Mouse (Mus musculus) midbrain, embryonic 11.5 days (tissue): Measurements from ENCODE around the gene Gtf2a1l. TPM values are rescaled to one million over a fixed set of nuclear protein-coding genes. Genes with fewer than 3 reads are reported as not detected.

Experiments
- ATAC-seq: fragments of 200-750 bp; cut with Nextera tagmentation; 2 replicates; pipeline ENCODE4 v1.8.0; 2017; ENCODE audit warnings: moderate TSS enrichment, moderate library complexity; ENCODE audit not compliant: low FRiP score
- DNase-seq: peaks from one replicate; pipeline ENCODE4 v3.0.0; 2015; ENCODE audit warnings: low spot score; ENCODE audit errors: missing footprints
- H3K27ac ChIP-seq: fragments of 300-500 bp; sonication (generic); 2 replicates; pipeline ENCODE4 v1.5.1; 2014; ENCODE audit warnings: low read depth, low read length
- H3K27me3 ChIP-seq: fragments of 300-500 bp; sonication (generic); 2 replicates; pipeline ENCODE4 v1.6.1; 2014; ENCODE audit warnings: mild to moderate bottlenecking, low read length, moderate library complexity, mixed read lengths; ENCODE audit not compliant: control insufficient read depth, insufficient read depth
- H3K36me3 ChIP-seq: fragments of 300-500 bp; sonication (generic); 2 replicates; pipeline ENCODE4 v1.6.1; 2014; ENCODE audit warnings: mild to moderate bottlenecking, low read length, moderate library complexity, mixed read lengths; ENCODE audit not compliant: control insufficient read depth, insufficient read depth
- H3K4me1 ChIP-seq: fragments of 300-500 bp; sonication (generic); 2 replicates; pipeline ENCODE4 v1.6.1; 2014; ENCODE audit warnings: low read length; ENCODE audit not compliant: control insufficient read depth, insufficient read depth
- H3K4me2 ChIP-seq: fragments of 300-500 bp; sonication (generic); 2 replicates; pipeline ENCODE4 v1.6.1; 2014; ENCODE audit warnings: mild to moderate bottlenecking, moderate library complexity
- H3K4me3 ChIP-seq: fragments of 300-500 bp; sonication (generic); 2 replicates; pipeline ENCODE4 v1.5.1; 2014; ENCODE audit warnings: low read depth, low read length
- H3K9ac ChIP-seq: fragments of 300-500 bp; sonication (generic); 2 replicates; pipeline ENCODE4 v1.6.1; 2014; ENCODE audit warnings: low read length
- H3K9me3 ChIP-seq: fragments of 300-500 bp; sonication (generic); 2 replicates; pipeline ENCODE4 v1.6.1; 2016; ENCODE audit warnings: low read length; ENCODE audit not compliant: control insufficient read depth
- WGBS: fragments of 180-500 bp; shearing (Covaris S2); extraction: QIAGEN DNeasy Blood & Tissue Kit; methylation state at CpG from one replicate; pipeline ENCODE4 v1.1.7; 2014; 5-methylcytosine and 5-hydroxymethylcytosine counted together
- polyA plus RNA-seq: library from polyadenylated mRNA; unstranded; fragments of >200 nt; fragmentation: Nextera tagmentation; extraction: Ambion mirVana; gene quantifications from 2 replicates; pipeline ENCODE4 v1.2.1, GENCODE M21; 2014

Gtf2a1l gene
- polyA plus RNA-seq, 1 experiment from 2014 or later = 0.33 TPM

GRCm38 (mm10) chr17:88670800-88671199 is 2.3 kb downstream of the Gtf2a1l start:
- DNase-seq = no peak
- WGBS = 36% methylated on average over 4 of the region's 4 CpGs
- Histone ChIP-seq H3K4me1 (peaks cover 8% of the 10 kb centered on the region; the same call in 1 of the 2 replicates), H3K36me3 (no peaks in the 10 kb centered on the region), H3K4me3 (no peak overlapping the region), H3K27me3 (no peaks in the 10 kb centered on the region), H3K4me2 (no peak overlapping the region), H3K9me3 (no peaks in the 10 kb centered on the region), H3K27ac (no peak overlapping the region), H3K9ac (no peak overlapping the region)
- no peak for ATAC-seq

DNA sequence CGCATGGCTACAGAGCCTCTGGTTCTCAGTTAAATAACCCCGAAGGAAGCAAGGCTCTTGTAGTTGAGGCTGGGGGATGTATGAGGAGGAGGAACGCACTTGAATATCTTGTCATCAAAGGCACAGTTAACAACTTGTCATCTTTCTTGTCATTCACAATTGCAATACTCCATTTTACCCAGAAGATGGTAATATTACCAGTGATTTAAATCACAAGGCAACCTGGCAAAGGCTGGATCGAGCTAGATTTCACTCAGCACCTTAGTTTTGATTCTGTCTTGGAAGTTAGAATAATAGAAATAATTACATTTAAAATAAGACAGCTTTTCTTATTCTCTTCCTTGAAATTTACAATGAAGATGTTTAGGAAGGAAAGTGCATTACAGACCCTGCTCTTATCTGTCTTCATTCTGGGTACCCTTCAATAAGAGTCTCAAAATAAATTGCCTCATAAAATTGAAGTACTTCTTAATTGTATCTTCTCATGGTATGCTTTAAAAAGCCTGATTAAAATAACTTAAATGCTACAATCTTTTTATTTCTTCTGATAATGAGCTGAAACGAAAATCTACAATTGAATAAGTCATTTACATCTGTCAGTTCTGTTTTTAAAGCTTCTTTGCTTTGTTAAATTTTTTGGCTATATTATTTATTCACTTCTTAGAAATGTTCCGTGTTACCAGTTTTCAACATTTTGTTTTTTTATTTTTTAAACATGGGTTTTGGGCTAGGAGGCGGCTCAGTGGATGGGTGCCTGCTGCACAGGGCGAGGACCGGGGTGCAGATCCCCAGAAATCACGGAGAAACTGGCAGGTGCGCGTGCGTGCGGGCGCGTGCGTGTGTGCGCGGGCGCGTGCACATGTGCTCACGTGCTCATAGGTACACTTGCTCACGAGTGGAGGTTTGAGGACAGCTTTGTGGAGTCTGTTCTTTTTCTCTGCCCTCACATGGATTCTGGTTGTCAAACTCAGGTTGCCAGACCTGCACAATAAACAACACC is 7.2 kb downstream of the Gtf2a1l start:
- WGBS = 93% methylated on average over 23 of the region's 23 CpGs
- no peak for DNase-seq

GRCm38 (mm10) chr17:88688226-88688625 is 19.8 kb downstream of the Gtf2a1l start:
- DNase-seq (no peak), ATAC-seq (no peak)
- Histone ChIP-seq H3K27me3 (no peaks in the 10 kb centered on the region), H3K4me1 (no peaks in the 10 kb centered on the region), H3K4me3 (no peak overlapping the region), H3K9ac (no peak overlapping the region), H3K36me3 (no peaks in the 10 kb centered on the region), H3K9me3 (no peaks in the 10 kb centered on the region), H3K4me2 (no peak overlapping the region), H3K27ac (no peak overlapping the region)
- 79% methylated on average over 11 of the region's 11 CpGs for WGBS

More for the DNA sequence above, 7.2 kb downstream of the Gtf2a1l start:
- no peak overlapping the region for H3K27ac ChIP-seq
- no peak overlapping the region for H3K4me2 ChIP-seq
- peaks cover 2% of the 10 kb centered on the region; the same call in 1 of the 2 replicates for H3K4me1 ChIP-seq
- no peaks in the 10 kb centered on the region for H3K27me3 ChIP-seq
- H3K36me3 ChIP-seq = no peaks in the 10 kb centered on the region
- H3K9me3 ChIP-seq = no peaks in the 10 kb centered on the region
- no peak overlapping the region for H3K9ac ChIP-seq
- no peak for ATAC-seq
- H3K4me3 ChIP-seq = no peak overlapping the region

DNA sequence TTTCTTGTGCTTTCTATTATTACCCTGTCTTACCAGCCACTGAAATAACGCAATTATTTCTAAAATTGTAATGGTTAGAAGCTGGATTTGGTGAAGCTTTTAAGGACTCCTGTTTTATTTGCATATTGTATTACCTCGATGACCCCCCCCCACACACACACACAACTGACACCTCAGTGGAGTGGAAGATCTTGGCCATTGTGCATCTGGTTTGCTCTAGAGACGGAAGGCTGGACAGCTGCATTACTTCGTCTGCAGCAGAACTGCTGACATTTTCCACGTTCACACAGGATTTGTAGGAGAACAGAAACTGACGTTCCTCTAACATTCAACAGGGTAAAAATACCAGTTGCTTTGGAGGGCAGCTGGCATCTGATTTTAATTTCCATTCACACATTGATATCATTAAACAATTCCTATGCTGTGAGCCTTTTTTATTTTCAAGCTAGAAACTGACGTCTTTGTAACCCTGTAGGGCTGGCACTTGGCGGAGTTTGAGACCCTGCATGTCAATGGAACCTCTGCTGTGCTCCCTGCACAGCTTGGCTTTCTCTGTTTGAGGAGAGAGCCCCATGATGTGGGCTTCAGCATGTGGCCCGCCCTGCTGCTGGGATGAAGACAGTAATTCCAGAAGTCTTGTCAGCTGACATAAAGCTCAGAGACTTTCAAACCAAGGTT is 28.3 kb downstream of the Gtf2a1l start:
- H3K36me3 ChIP-seq = no peaks in the 10 kb centered on the region
- ATAC-seq (no peak), DNase-seq (no peak)
- no peak overlapping the region for H3K9ac ChIP-seq
- peaks cover 4% of the 10 kb centered on the region; the same call in 1 of the 2 replicates for H3K4me1 ChIP-seq
- no peaks in the 10 kb centered on the region for H3K9me3 ChIP-seq
- H3K27ac ChIP-seq = no peak overlapping the region
- no peak overlapping the region for H3K4me3 ChIP-seq
- no peaks in the 10 kb centered on the region for H3K27me3 ChIP-seq
- WGBS = 62% methylated on average over 9 of the region's 9 CpGs
- H3K4me2 ChIP-seq = no peak overlapping the region

GRCm38 (mm10) chr17:88700901-88701300 is 32.4 kb downstream of the Gtf2a1l start:
- H3K9ac ChIP-seq = no peak overlapping the region
- H3K36me3 ChIP-seq = no peaks in the 10 kb centered on the region
- no peak overlapping the region for H3K4me3 ChIP-seq
- ATAC-seq (no peak), DNase-seq (no peak)
- no peak overlapping the region for H3K4me2 ChIP-seq
- H3K27me3 ChIP-seq = no peaks in the 10 kb centered on the region
- H3K4me1 ChIP-seq = peaks cover 4% of the 10 kb centered on the region; the same call in 1 of the 2 replicates
- H3K27ac ChIP-seq = no peak overlapping the region
- no peaks in the 10 kb centered on the region for H3K9me3 ChIP-seq

- WGBS = 37% methylated on average over 6 of the region's 6 CpGs
- Histone ChIP-seq H3K4me1 (no peaks in the 10 kb centered on the region), H3K9ac (no peak overlapping the region), H3K27ac (no peak overlapping the region), H3K9me3 (no peaks in the 10 kb centered on the region), H3K36me3 (no peaks in the 10 kb centered on the region), H3K4me2 (no peak overlapping the region), H3K4me3 (no peak overlapping the region), H3K27me3 (no peaks in the 10 kb centered on the region)
- no peak for DNase-seq
- no peak for ATAC-seq
Measured at GRCm38 (mm10) chr17:88702345-88702744, 33.9 kb downstream of the Gtf2a1l start.

DNA sequence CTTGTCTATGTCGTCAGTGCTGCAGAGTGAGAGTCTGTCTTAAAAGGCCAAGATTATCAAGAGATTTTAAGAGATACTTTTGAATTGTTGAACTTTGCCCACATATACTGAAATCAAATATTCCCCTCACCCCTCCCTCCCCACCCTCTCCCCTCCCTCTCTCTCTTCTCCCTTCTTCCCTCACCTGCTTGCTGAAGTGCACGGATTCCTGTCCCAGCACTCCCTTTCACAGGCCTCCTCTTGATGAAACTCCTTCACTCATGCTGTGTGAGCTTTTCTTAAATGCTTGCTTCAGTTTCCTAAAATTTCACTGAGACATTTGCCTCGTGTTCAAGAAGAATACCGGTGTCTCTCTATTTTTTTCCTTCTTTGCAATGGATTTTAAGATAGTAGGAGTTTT is 34.7 kb downstream of the Gtf2a1l start:
- Histone ChIP-seq H3K4me1 (no peaks in the 10 kb centered on the region), H3K9ac (no peak overlapping the region), H3K27me3 (no peaks in the 10 kb centered on the region), H3K4me3 (no peak overlapping the region), H3K9me3 (no peaks in the 10 kb centered on the region), H3K27ac (no peak overlapping the region), H3K4me2 (no peak overlapping the region), H3K36me3 (no peaks in the 10 kb centered on the region)
- WGBS = 50% methylated on average over 4 of the region's 4 CpGs
- ATAC-seq (no peak), DNase-seq (no peak)

DNA sequence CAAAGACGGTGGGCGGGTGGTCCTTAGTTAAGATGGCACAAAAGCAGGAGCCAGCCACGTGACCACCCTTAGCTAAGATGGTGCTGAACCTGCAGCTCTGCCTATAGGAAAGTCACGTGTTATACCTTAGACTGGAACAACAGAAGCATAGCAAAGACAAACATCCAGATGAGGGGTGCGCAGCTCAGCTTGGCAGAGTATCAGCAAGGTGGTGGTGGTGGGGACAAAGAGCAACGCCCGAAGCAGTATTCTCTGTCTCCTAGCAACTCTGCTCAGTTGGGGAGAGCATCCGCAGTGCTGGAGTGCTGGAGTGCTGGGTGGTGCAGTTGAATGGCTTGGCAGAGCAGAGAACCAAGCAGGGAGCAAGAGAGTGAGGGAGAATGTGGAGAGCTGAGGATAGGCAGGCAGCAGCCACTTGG is 37.8 kb downstream of the Gtf2a1l start:
- Histone ChIP-seq H3K4me3 (no peak overlapping the region), H3K36me3 (no peaks in the 10 kb centered on the region), H3K4me2 (no peak overlapping the region), H3K9ac (no peak overlapping the region), H3K27ac (no peak overlapping the region), H3K9me3 (no peaks in the 10 kb centered on the region), H3K27me3 (no peaks in the 10 kb centered on the region), H3K4me1 (no peaks in the 10 kb centered on the region)
- DNase-seq = no peak
- ATAC-seq = peak; percentile 80
- WGBS = 16% methylated on average over 8 of the region's 8 CpGs

DNA sequence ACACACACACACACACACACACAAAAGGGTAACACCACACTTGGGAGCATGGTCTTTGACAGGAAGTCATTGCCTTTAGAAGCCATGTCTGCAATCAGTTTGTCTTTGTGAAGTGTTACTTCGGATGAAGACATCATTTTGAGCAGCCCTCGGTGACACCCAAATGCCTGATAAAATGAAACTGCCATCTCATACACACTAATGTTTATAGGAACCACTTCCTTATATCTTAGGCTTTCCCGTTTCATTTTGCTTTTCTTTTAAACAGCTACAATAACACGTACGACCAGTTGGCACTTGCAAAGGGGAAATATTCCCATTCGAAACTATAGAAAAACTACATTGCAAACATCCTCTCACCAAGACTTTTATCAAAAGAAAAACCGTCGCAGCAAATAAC is 81.2 kb downstream of the Gtf2a1l start:
- Histone ChIP-seq H3K9me3 (no peaks in the 10 kb centered on the region), H3K27ac (no peak overlapping the region), H3K4me1 (no peaks in the 10 kb centered on the region), H3K4me3 (no peak overlapping the region), H3K4me2 (no peak overlapping the region), H3K27me3 (0 out of 2 replicates have a peak, but pooled peaks cover 3% of the 10 kb centered on the region), H3K36me3 (no peaks in the 10 kb centered on the region), H3K9ac (no peak overlapping the region)
- ATAC-seq (no peak), DNase-seq (peak; percentile 79)
- WGBS = 81% methylated on average over 8 of the region's 8 CpGs
